Comparison of ENCODE assay signal across 8 mouse cellular contexts in genomic region chr8:118393909-118394650, GRCm38 (mm10).
A peak's percentile ranks its signal among the peaks of the same experiment; 100 is the strongest.
DNase-seq lines count a peak whose midpoint lies in the region; ATAC-seq and TF ChIP-seq lines count a peak whose summit lies in the region.
"Had no signal": no experiment of that assay in that cellular context is flagged by ENCODE, and none has a peak within 500 bp of the region (broad histone marks: within the 10 kb centered on the region; RNA-seq: fewer than 3 reads in every experiment).

No protein-coding gene starts in this region.

- H3K36me3 ChIP-seq in ES-Bruce4 (ENCODE audit: control insufficient read depth, insufficient read depth, low read length, poor library complexity, severe bottlenecking) = no peaks in the 10 kb centered on the region
- H3K36me3 ChIP-seq in kidney, embryonic 16.5 days (ENCODE audit: insufficient read depth, low read length) = no peaks in the 10 kb centered on the region
- H3K36me3 ChIP-seq in limb, embryonic 10.5 days = no peaks in the 10 kb centered on the region
- no peaks in the 10 kb centered on the region for H3K36me3 ChIP-seq in forebrain, embryonic 10.5 days (replicated peaks)
- H3K36me3 ChIP-seq: hindbrain, embryonic 15.5 days had no signal

- H3K4me3 ChIP-seq in ES-Bruce4 (ENCODE audit: low read depth, low read length) = no peak overlapping the region
- peak overlapping the region; percentile 23; the same call in 1 of the 2 replicates for H3K4me3 ChIP-seq in gastrocnemius, adult 2 months
- no peak overlapping the region for H3K4me3 ChIP-seq in kidney, embryonic 16.5 days (ENCODE audit: low read length)
- no peak overlapping the region for H3K4me3 ChIP-seq in limb, embryonic 10.5 days
- H3K4me3 ChIP-seq in forebrain, embryonic 10.5 days = no peak overlapping the region
- H3K4me3 ChIP-seq: hindbrain, embryonic 15.5 days had no signal

- WGBS in kidney, embryonic 16.5 days = 74% methylated on average over 7 of the region's 7 CpGs
- 83% methylated on average over 7 of the region's 7 CpGs for WGBS in limb, embryonic 10.5 days
- WGBS in forebrain, embryonic 10.5 days = 81% methylated on average over 7 of the region's 7 CpGs

- H3K27me3 ChIP-seq in ES-Bruce4 (ENCODE audit: control insufficient read depth, insufficient read depth, low read length, poor library complexity, severe bottlenecking) = no peaks in the 10 kb centered on the region
- H3K27me3 ChIP-seq in kidney, embryonic 16.5 days (ENCODE audit: insufficient read depth, low read length) = no peaks in the 10 kb centered on the region
- H3K27me3 ChIP-seq in limb, embryonic 10.5 days (ENCODE audit: low read depth, poor library complexity, severe bottlenecking) = no peaks in the 10 kb centered on the region
- H3K27me3 ChIP-seq in forebrain, embryonic 10.5 days (ENCODE audit: poor library complexity, severe bottlenecking) = no peaks in the 10 kb centered on the region
- H3K27me3 ChIP-seq: hindbrain, embryonic 15.5 days had no signal

- H3K4me2 ChIP-seq in kidney, embryonic 16.5 days (replicated peaks; ENCODE audit: low read depth, low read length) = no peak overlapping the region
- H3K4me2 ChIP-seq: hindbrain, embryonic 15.5 days had no signal

- TF ChIP-seq CTCF in ES-Bruce4 (IDR thresholded peaks at IDR 0.05; ENCODE audit: low read depth, low read length) = no peak
- TF ChIP-seq CTCF in gastrocnemius, adult 2 months (IDR thresholded peaks at IDR 0.05) = no peak

- 0 out of 2 replicates have a peak, but pooled peaks have one; percentile 51 for ATAC-seq in kidney, embryonic 16.5 days (ENCODE audit: low FRiP score, low TSS enrichment)
- ATAC-seq in activated CD4-positive, CD25-positive, alpha-beta regulatory T cell, adult 4 months = no peak

- TF ChIP-seq EP300 in ES-Bruce4 (IDR thresholded peaks at IDR 0.05; ENCODE audit: insufficient read depth, low read depth, low read length) = 0 out of 2 replicates have a peak, but pooled peaks have one; percentile 44

- no peak for TF ChIP-seq POLR2A in ES-Bruce4 (IDR thresholded peaks at IDR 0.05; ENCODE audit: insufficient read depth, low read length)

- H3K4me1 ChIP-seq in ES-Bruce4 (ENCODE audit: control insufficient read depth, insufficient read depth, low read length) = no peaks in the 10 kb centered on the region
- no peaks in the 10 kb centered on the region for H3K4me1 ChIP-seq in kidney, embryonic 16.5 days (ENCODE audit: insufficient read depth, low read length)
- no peaks in the 10 kb centered on the region for H3K4me1 ChIP-seq in limb, embryonic 10.5 days
- H3K4me1 ChIP-seq in forebrain, embryonic 10.5 days = no peaks in the 10 kb centered on the region
- H3K4me1 ChIP-seq: hindbrain, embryonic 15.5 days had no signal

- H3K9me3 ChIP-seq in ES-Bruce4 (replicated peaks; ENCODE audit: control insufficient read depth, insufficient read depth, low read length, poor library complexity, severe bottlenecking) = 0 out of 2 replicates have a peak, but pooled peaks cover 10% of the 10 kb centered on the region
- H3K9me3 ChIP-seq in kidney, embryonic 16.5 days (ENCODE audit: low read length) = no peaks in the 10 kb centered on the region
- no peaks in the 10 kb centered on the region for H3K9me3 ChIP-seq in limb, embryonic 10.5 days (replicated peaks)
- H3K9me3 ChIP-seq in forebrain, embryonic 10.5 days = no peaks in the 10 kb centered on the region
- H3K9me3 ChIP-seq: hindbrain, embryonic 15.5 days had no signal

- intact Hi-C loops in gastrocnemius, adult 2 months (cut with DNase I) = no loop called here

- H3K9ac ChIP-seq in ES-Bruce4 (ENCODE audit: low read depth, poor library complexity, severe bottlenecking) = no peak overlapping the region
- H3K9ac ChIP-seq in kidney, embryonic 16.5 days (replicated peaks; ENCODE audit: low read length) = no peak overlapping the region
- H3K9ac ChIP-seq: hindbrain, embryonic 15.5 days had no signal

- H3K27ac ChIP-seq in ES-Bruce4 (ENCODE audit: insufficient read depth, low read length) = peak overlapping the region; percentile 61
- H3K27ac ChIP-seq in gastrocnemius, adult 2 months = peak overlapping the region; percentile 90
- H3K27ac ChIP-seq in kidney, embryonic 16.5 days (ENCODE audit: low read length) = no peak overlapping the region; the same call in 1 of the 2 replicates
- no peak overlapping the region for H3K27ac ChIP-seq in limb, embryonic 10.5 days
- H3K27ac ChIP-seq in forebrain, embryonic 10.5 days = no peak overlapping the region
- H3K27ac ChIP-seq: hindbrain, embryonic 15.5 days had no signal

- DNase-seq in R1 (ENCODE audit: low read depth, low spot score) = peak; percentile 97
- peak; percentile 87 for DNase-seq in gastrocnemius, adult 2 months
- DNase-seq in limb, embryonic 10.5 days (ENCODE audit: low spot score) = no peak
- DNase-seq in forebrain, embryonic 10.5 days (ENCODE audit: extremely low spot score, low spot score) = no peak

Comparison
In these comparisons a context has a peak if more than half of its experiments do, and no peak if none do; other contexts are left out.
1. H3K27ac ChIP-seq: peak in ES-Bruce4 (single experiment) and gastrocnemius, adult 2 months (single experiment); none in kidney, embryonic 16.5 days (single experiment), limb, embryonic 10.5 days (single experiment) and forebrain, embryonic 10.5 days (single experiment).
2. DNase-seq: peak in R1 (single experiment) and gastrocnemius, adult 2 months (single experiment); none in limb, embryonic 10.5 days (single experiment) and forebrain, embryonic 10.5 days (single experiment).